Mouse (Mus musculus) hindbrain, embryonic 16.5 days (tissue): ENCODE measurements around the gene Olfr1009. TPM values are rescaled to one million over a fixed set of nuclear protein-coding genes. Genes with fewer than 3 reads are reported as not detected.

Experiments used
- polyA plus RNA-seq: library from polyadenylated mRNA; unstranded; fragments of >200 nt; fragmentation: Nextera tagmentation; extraction: Ambion mirVana; gene quantifications from 2 replicates; pipeline ENCODE4 v1.2.1, GENCODE M21; 2015

Gene Olfr1009
- polyA plus RNA-seq, 1 experiment from 2014 or later: not detected

Other genes starting within 250 kb of the Olfr1009 start
- 0.09 and 0.28 TPM in 2 replicates for gene 4833423E24Rik, start 196.4 kb upstream of the Olfr1009 start, polyA plus RNA-seq
- gene Olfr996, start 136.2 kb upstream of the Olfr1009 start, polyA plus RNA-seq: not detected in 2 replicates
- not detected in 2 replicates for gene Olfr998, start 126.5 kb upstream of the Olfr1009 start, polyA plus RNA-seq
- gene Olfr1000, start 103.5 kb upstream of the Olfr1009 start, polyA plus RNA-seq: not detected in 2 replicates
- gene Olfr1002, start 64.7 kb upstream of the Olfr1009 start, polyA plus RNA-seq: not detected in 2 replicates
- gene Olfr154, start 51.0 kb upstream of the Olfr1009 start, polyA plus RNA-seq: not detected in 2 replicates
- gene Olfr1006, start 36.7 kb upstream of the Olfr1009 start, polyA plus RNA-seq: not detected in 2 replicates
- gene Olfr1008, start 26.0 kb upstream of the Olfr1009 start, polyA plus RNA-seq: not detected in 2 replicates
- gene Olfr1012, start 47.3 kb downstream of the Olfr1009 start, polyA plus RNA-seq: not detected in 2 replicates
- gene Olfr1013, start 51.7 kb downstream of the Olfr1009 start, polyA plus RNA-seq: not detected in 2 replicates
- gene Olfr1014, start 57.3 kb downstream of the Olfr1009 start, polyA plus RNA-seq: not detected in 2 replicates
- gene Olfr1015, start 66.6 kb downstream of the Olfr1009 start, polyA plus RNA-seq: not detected in 2 replicates
- not detected in 2 replicates for gene Olfr1016, start 87.1 kb downstream of the Olfr1009 start, polyA plus RNA-seq
- gene Olfr1018, start 103.1 kb downstream of the Olfr1009 start, polyA plus RNA-seq: not detected in 2 replicates
- gene Olfr1019, start 130.1 kb downstream of the Olfr1009 start, polyA plus RNA-seq: not detected in 2 replicates
- not detected in 2 replicates for gene Olfr1020, start 131.6 kb downstream of the Olfr1009 start, polyA plus RNA-seq
- not detected in 2 replicates for gene Olfr1022, start 153.2 kb downstream of the Olfr1009 start, polyA plus RNA-seq
- not detected in 2 replicates for gene Olfr1023, start 170.2 kb downstream of the Olfr1009 start, polyA plus RNA-seq
- gene Olfr1024, start 189.6 kb downstream of the Olfr1009 start, polyA plus RNA-seq: not detected in 2 replicates
- gene Olfr1025-ps1, start 199.8 kb downstream of the Olfr1009 start, polyA plus RNA-seq: not detected in 2 replicates
- not detected in 2 replicates for gene Olfr1026, start 206.1 kb downstream of the Olfr1009 start, polyA plus RNA-seq
- gene Olfr1028, start 235.0 kb downstream of the Olfr1009 start, polyA plus RNA-seq: not detected in 2 replicates